Mouse (Mus musculus): ENCODE measurements at regions not wholly inside any gene's neighbourhood (a gene's known extent, or its start where the extent isn't known, plus 50 kb on each side); places are given as distances from the start of the nearest gene placed in this dataset.

- H3K36me3 ChIP-seq = no peaks in the 10 kb centered on the region
- no peaks in the 10 kb centered on the region for H3K27me3 ChIP-seq (ENCODE audit: insufficient read depth, poor library complexity, severe bottlenecking)
- H3K27ac ChIP-seq = no peak overlapping the region
- 54% methylated on average over 7 of the region's 7 CpGs for WGBS
- peak; percentile 41 for DNase-seq (ENCODE audit: low spot score)
- H3K9me3 ChIP-seq = no peaks in the 10 kb centered on the region
- H3K4me3 ChIP-seq = no peak overlapping the region
- H3K4me1 ChIP-seq (replicated peaks) = no peaks in the 10 kb centered on the region
Observed at GRCm38 (mm10) chr7:39847914-39848782, 330.6 kb downstream of the Zfp619 start.

- WGBS = 90% methylated on average over 2 of the region's 2 CpGs
- H3K4me1 ChIP-seq (replicated peaks) = no peaks in the 10 kb centered on the region
- DNase-seq (ENCODE audit: low spot score) = no peak
- H3K4me3 ChIP-seq = no peak overlapping the region
- no peaks in the 10 kb centered on the region for H3K27me3 ChIP-seq (ENCODE audit: insufficient read depth, poor library complexity, severe bottlenecking)
- no peaks in the 10 kb centered on the region for H3K9me3 ChIP-seq
- H3K27ac ChIP-seq = no peak overlapping the region
- no peaks in the 10 kb centered on the region for H3K36me3 ChIP-seq
Observed at GRCm38 (mm10) chr7:39857301-39857700, 339.7 kb downstream of the Zfp619 start.

GRCm38 (mm10) chr7:39862835-39863234 lies 345.3 kb downstream of the Zfp619 start:
- H3K36me3 ChIP-seq = no peaks in the 10 kb centered on the region
- no peak for DNase-seq (ENCODE audit: low spot score)
- H3K27ac ChIP-seq = no peak overlapping the region
- H3K4me1 ChIP-seq (replicated peaks) = peaks cover 13% of the 10 kb centered on the region; the same call in 1 of the 2 replicates
- 90% methylated on average over 4 of the region's 4 CpGs for WGBS
- no peaks in the 10 kb centered on the region for H3K9me3 ChIP-seq
- H3K27me3 ChIP-seq (ENCODE audit: insufficient read depth, poor library complexity, severe bottlenecking) = no peaks in the 10 kb centered on the region
- no peak overlapping the region for H3K4me3 ChIP-seq

- Histone ChIP-seq H3K4me3 (no peak overlapping the region), H3K36me3 (no peaks in the 10 kb centered on the region), H3K27ac (no peak overlapping the region), H3K27me3 (ENCODE audit: insufficient read depth, poor library complexity, severe bottlenecking) (no peaks in the 10 kb centered on the region), H3K4me1 (replicated peaks) (peaks cover 14% of the 10 kb centered on the region; the same call in 1 of the 2 replicates), H3K9me3 (no peaks in the 10 kb centered on the region)
- no peak for DNase-seq (ENCODE audit: low spot score)
- 82% methylated on average over 3 of the region's 3 CpGs for WGBS
Observed at GRCm38 (mm10) chr7:39864130-39864529, 346.6 kb downstream of the Zfp619 start.

- Histone ChIP-seq H3K4me3 (no peak overlapping the region), H3K27ac (no peak overlapping the region), H3K36me3 (no peaks in the 10 kb centered on the region), H3K4me1 (replicated peaks) (peaks cover 14% of the 10 kb centered on the region; the same call in 1 of the 2 replicates), H3K27me3 (ENCODE audit: insufficient read depth, poor library complexity, severe bottlenecking) (no peaks in the 10 kb centered on the region), H3K9me3 (no peaks in the 10 kb centered on the region)
- 82% methylated on average over 3 of the region's 3 CpGs for WGBS
- DNase-seq (ENCODE audit: low spot score) = no peak
Observed at GRCm38 (mm10) chr7:39864781-39865180, 347.2 kb downstream of the Zfp619 start.

GRCm38 (mm10) chr7:39866674-39867428 lies 349.3 kb downstream of the Zfp619 start:
- H3K36me3 ChIP-seq = no peaks in the 10 kb centered on the region
- H3K9me3 ChIP-seq = no peaks in the 10 kb centered on the region
- H3K27ac ChIP-seq = peak overlapping the region; percentile 66; the same call in 1 of the 2 replicates
- WGBS = 69% methylated on average over 6 of the region's 6 CpGs
- H3K4me3 ChIP-seq = no peak overlapping the region
- peaks cover 14% of the 10 kb centered on the region; the same call in 1 of the 2 replicates for H3K4me1 ChIP-seq (replicated peaks)
- DNase-seq (ENCODE audit: low spot score) = no peak
- H3K27me3 ChIP-seq (ENCODE audit: insufficient read depth, poor library complexity, severe bottlenecking) = no peaks in the 10 kb centered on the region

GRCm38 (mm10) chr7:39867451-39867850 lies 349.9 kb downstream of the Zfp619 start:
- H3K4me1 ChIP-seq (replicated peaks) = peaks cover 14% of the 10 kb centered on the region; the same call in 1 of the 2 replicates
- H3K4me3 ChIP-seq = no peak overlapping the region
- peak overlapping the region; percentile 66; the same call in 1 of the 2 replicates for H3K27ac ChIP-seq
- H3K27me3 ChIP-seq (ENCODE audit: insufficient read depth, poor library complexity, severe bottlenecking) = no peaks in the 10 kb centered on the region
- no peaks in the 10 kb centered on the region for H3K36me3 ChIP-seq
- 9% methylated on average over 3 of the region's 3 CpGs for WGBS
- H3K9me3 ChIP-seq = no peaks in the 10 kb centered on the region
- no peak for DNase-seq (ENCODE audit: low spot score)

GRCm38 (mm10) chr7:39882113-39882512 lies 364.5 kb downstream of the Zfp619 start:
- DNase-seq (ENCODE audit: low spot score) = no peak
- H3K27ac ChIP-seq = no peak overlapping the region
- H3K4me1 ChIP-seq (replicated peaks) = no peaks in the 10 kb centered on the region
- 81% methylated on average over 1 of the region's 1 CpGs for WGBS
- H3K36me3 ChIP-seq = no peaks in the 10 kb centered on the region
- no peaks in the 10 kb centered on the region for H3K27me3 ChIP-seq (ENCODE audit: insufficient read depth, poor library complexity, severe bottlenecking)
- H3K9me3 ChIP-seq = no peaks in the 10 kb centered on the region
- no peak overlapping the region for H3K4me3 ChIP-seq

- Histone ChIP-seq H3K4me3 (no peak overlapping the region), H3K36me3 (no peaks in the 10 kb centered on the region), H3K27me3 (ENCODE audit: insufficient read depth, poor library complexity, severe bottlenecking) (no peaks in the 10 kb centered on the region), H3K4me1 (replicated peaks) (peaks cover 4% of the 10 kb centered on the region), H3K27ac (no peak overlapping the region), H3K9me3 (no peaks in the 10 kb centered on the region; the same call in 1 of the 2 replicates)
- WGBS = 67% methylated on average over 7 of the region's 7 CpGs
- no peak for DNase-seq (ENCODE audit: low spot score)
Observed at GRCm38 (mm10) chr7:39894208-39894896, 376.8 kb downstream of the Zfp619 start.

- no peak overlapping the region for H3K4me3 ChIP-seq
- no peak for DNase-seq (ENCODE audit: low spot score)
- no peak overlapping the region for H3K27ac ChIP-seq
- WGBS = 89% methylated on average over 2 of the region's 2 CpGs
- H3K4me1 ChIP-seq (replicated peaks) = peaks cover 4% of the 10 kb centered on the region
- H3K9me3 ChIP-seq = no peaks in the 10 kb centered on the region; the same call in 1 of the 2 replicates
- H3K27me3 ChIP-seq (ENCODE audit: insufficient read depth, poor library complexity, severe bottlenecking) = no peaks in the 10 kb centered on the region
- H3K36me3 ChIP-seq = no peaks in the 10 kb centered on the region
Observed at GRCm38 (mm10) chr7:39896918-39897317, 379.4 kb downstream of the Zfp619 start.

- H3K36me3 ChIP-seq = no peaks in the 10 kb centered on the region
- H3K27ac ChIP-seq = no peak overlapping the region
- no peaks in the 10 kb centered on the region; the same call in 1 of the 2 replicates for H3K9me3 ChIP-seq
- H3K4me1 ChIP-seq (replicated peaks) = peaks cover 4% of the 10 kb centered on the region
- no peak for DNase-seq (ENCODE audit: low spot score)
- no peaks in the 10 kb centered on the region for H3K27me3 ChIP-seq (ENCODE audit: insufficient read depth, poor library complexity, severe bottlenecking)
- no peak overlapping the region for H3K4me3 ChIP-seq
- 93% methylated on average over 1 of the region's 1 CpGs for WGBS
Observed at GRCm38 (mm10) chr7:39898268-39898667, 380.7 kb downstream of the Zfp619 start.

- no peaks in the 10 kb centered on the region for H3K27me3 ChIP-seq (ENCODE audit: insufficient read depth, poor library complexity, severe bottlenecking)
- H3K4me1 ChIP-seq (replicated peaks) = no peaks in the 10 kb centered on the region
- WGBS = 84% methylated on average over 1 of the region's 1 CpGs
- no peaks in the 10 kb centered on the region for H3K9me3 ChIP-seq
- H3K36me3 ChIP-seq = no peaks in the 10 kb centered on the region
- no peak overlapping the region for H3K27ac ChIP-seq
- no peak for DNase-seq (ENCODE audit: low spot score)
- no peak overlapping the region for H3K4me3 ChIP-seq
Observed at GRCm38 (mm10) chr7:39933946-39934345, 416.4 kb downstream of the Zfp619 start.

Measured in hindbrain, embryonic 10.5 days (tissue).